Mouse (Mus musculus) cerebellum, postnatal 14 days (tissue): ENCODE data around the gene Mnat1.
"Not testable (repeated sequence)": the region's sequence is repeated elsewhere in the genome, so short reads cannot be mapped to it uniquely, and the experiment has no call there.

Experiments used
- DNase-seq, 2 experiments: peaks; one replicate each; pipeline ENCODE4 v3.0.0; 2021; ENCODE audit warnings: mixed read lengths in 2 of 2

The Mnat1 gene

DNA sequence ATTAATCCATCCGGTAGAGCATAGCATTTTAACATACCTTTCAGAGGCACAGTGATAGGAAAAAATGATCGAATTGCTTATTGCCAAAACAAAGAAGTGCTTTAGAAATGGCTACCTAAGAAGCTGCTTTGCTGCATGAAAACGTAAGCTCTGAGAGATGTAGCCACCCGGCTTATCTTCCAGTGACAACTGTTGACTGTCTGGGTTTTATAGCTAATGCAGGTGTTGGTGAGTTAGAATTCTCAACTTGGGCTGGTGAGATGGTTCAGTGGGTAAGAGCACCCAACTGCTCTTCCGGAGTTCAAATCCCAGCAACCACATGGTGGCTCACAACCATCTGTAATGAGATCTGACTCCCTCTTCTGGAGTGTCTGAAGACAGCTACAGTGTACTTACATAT lies 27.5 kb downstream of the Mnat1 start:
- not testable (repeated sequence) for DNase-seq

DNA sequence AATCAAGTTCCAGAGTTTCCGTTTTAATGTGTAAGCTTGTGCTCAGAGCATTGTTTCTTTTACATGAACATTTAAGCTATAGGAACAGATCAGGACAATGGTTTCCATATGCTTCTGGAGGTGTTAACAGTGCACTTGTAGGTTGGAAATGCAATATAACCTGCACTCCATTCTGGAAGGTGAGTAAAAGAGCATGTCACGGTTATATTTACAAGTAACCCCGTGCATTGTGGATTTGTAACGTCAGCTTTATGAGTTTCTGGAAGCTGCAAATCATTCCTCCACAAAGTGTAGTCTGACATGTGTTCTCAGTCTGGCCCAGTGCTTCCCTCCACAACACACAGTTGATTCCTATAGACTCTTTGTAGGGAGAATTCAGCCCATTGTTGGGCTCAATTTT lies 30.6 kb downstream of the Mnat1 start:
- no peak for DNase-seq

DNA sequence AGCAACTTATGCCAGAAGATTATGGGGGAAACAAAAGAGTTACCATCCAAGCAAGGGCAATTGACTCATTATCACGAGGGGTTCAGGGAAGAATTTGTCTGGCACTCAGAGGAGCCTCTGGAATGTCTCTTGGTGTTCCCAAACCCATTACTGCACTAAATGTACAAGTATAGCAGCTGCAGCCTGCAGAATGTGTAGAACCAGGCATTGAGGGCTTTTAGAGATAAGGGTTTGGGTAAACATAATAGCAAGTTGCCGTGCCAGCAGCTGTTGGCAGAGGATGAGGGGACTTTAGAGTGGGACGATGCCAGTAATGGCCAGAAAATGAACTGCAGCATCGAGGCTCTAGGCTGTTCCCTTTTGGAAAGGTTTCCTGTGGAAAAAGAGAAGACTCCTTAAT lies 36.8 kb downstream of the Mnat1 start:
- DNase-seq = no peak

DNA sequence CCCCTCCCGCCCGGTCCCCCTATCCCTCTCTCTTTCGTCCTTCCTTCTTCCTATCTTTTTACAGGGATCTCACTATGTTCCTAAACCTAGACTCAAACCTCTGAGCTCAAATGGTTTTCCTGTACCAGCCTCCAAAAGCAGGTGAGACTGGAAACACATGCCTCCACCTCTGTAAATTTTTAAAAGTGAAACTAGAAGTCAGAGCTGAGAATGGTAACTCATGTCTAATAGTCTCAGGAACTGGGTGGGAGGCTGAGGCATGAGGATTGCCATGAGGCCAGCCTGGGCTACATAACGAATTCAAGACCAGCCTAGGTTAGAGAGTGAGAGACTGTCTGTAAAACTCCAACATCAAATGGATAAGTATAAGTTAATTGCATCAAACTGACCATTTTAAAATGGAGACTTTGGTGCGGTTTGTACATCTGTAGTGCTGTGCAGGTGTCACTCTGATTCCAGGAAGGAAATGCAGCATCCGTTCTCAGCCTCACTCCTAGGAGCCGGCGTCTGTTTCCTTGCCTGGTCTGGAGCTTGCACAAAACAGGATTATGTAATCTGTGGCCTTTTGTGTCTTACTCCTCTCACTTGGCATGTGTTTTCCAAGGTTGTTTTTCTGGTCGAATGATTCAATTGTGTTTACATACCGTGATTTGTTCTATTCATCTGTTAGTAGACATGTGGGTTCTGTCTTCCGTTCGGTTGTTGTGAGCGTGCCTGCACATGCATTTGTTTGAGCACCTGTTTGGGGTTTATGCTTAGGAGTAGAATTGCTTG lies 39.1 kb downstream of the Mnat1 start:
- no peak for DNase-seq

DNA sequence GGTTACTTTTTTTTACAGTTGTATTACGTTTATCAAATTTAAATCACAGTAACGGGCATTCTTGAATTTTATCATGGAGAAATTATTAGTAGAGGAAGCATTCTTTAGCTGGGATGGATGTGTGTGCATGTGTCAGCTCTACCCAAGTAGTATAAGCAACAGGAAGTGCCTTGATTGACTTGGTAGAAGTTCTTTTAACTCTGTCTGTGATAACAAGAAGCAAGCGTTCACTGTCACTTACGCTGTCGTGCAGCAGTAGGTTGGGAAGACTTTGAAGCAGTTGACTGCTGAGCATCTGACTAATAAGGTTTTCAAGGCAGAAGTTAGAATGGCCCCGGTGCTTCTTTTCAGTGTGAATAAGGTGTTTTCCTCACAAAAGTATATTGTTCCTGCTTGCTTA lies 47.3 kb downstream of the Mnat1 start:
- DNase-seq = no peak

DNA sequence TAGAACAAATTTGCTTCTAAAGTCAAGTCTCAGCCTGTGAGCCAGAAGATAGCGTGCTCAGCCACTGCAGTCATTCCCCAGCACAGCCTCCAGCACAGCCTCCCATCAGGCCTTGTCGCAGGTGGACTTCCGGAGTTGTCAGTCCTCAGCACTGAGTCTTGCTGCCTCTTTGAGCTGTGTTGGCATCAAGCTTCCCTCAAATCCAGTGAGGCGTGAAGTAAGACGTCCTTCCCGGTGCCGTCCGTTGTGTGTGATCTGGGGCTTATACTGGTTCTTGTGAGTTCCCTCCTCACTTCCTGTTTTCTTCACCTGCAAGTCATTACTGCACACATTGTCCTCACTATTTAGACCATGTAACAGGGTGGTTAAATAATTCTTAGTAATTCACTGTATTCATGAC lies 60.4 kb downstream of the Mnat1 start:
- no peak for DNase-seq

DNA sequence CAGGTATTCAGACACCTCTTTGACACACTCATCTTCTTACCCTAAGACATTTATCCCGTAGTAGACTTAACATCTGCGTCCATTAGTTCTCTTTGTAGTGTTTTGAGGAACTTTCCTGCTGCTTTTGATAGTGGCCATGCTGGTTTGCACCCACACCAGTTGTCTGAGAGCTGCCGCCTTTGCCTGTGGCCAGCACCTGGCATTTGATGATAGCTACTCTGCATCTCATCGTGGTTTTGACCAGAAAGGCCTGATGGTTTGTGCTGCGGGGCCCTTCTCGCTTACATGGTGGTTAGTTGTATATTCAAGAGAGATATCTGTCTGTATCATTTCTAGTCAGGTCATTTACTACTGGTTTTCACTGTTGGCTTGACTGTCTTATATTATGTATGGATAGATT lies 73.8 kb downstream of the Mnat1 start:
- DNase-seq = no peak

DNA sequence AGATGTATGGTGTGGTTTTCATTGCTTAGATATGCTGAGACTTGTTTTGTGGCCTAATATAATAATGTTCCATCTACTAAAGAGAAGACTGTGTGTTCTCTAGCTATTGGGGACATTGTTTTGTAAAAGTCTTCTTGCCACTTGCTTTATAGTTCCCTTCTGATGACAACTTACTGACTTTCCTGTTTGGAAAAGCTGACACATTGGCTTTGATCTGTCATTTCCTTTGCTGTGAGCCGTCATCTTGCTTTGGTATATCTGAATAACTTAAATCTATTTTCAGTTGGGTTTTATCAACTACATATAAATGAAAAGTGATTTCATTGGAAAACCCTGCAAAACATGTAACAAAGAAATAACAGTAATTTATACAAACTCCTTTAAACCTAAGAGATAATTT lies 74.9 kb downstream of the Mnat1 start:
- DNase-seq = no peak

DNA sequence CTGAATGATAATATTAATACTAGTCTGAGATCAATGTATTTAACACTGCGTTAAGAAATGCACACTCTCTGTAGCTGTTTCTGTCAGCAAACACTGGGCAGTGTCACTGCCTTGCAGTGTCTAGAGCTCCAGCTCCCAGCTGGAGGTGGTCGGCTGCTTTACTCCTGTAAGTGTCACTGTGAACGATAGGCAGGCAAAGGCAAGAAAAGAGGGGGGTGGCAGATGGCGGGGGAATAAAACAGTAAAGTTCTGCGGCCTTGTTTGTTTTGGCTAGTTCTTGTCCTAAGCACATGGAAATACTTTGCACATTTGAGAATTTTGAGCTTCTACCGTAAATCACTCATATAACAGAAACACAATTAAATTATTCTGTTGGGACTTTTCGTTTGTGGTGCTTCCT lies 75.9 kb downstream of the Mnat1 start:
- no peak for DNase-seq

DNA sequence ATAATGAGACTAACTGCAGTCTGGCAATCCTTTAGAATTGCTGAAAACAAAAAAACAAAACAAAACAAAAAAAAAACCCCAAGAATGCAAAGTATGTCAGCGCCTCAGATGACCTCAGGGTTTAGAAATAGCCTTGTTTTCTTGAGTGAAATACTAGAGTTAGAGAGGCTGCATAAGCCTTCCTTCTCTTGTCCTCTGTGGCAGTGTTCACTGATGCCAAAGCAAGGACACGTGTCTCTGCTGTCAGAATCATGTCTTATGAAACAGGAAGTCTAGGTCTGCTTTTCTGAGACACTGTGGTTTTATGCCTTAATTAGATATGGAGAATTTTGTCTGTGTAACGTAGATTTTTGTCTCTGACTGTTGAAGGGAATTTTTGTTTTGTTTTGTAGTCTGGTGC lies 78.1 kb downstream of the Mnat1 start:
- no peak for DNase-seq

DNA sequence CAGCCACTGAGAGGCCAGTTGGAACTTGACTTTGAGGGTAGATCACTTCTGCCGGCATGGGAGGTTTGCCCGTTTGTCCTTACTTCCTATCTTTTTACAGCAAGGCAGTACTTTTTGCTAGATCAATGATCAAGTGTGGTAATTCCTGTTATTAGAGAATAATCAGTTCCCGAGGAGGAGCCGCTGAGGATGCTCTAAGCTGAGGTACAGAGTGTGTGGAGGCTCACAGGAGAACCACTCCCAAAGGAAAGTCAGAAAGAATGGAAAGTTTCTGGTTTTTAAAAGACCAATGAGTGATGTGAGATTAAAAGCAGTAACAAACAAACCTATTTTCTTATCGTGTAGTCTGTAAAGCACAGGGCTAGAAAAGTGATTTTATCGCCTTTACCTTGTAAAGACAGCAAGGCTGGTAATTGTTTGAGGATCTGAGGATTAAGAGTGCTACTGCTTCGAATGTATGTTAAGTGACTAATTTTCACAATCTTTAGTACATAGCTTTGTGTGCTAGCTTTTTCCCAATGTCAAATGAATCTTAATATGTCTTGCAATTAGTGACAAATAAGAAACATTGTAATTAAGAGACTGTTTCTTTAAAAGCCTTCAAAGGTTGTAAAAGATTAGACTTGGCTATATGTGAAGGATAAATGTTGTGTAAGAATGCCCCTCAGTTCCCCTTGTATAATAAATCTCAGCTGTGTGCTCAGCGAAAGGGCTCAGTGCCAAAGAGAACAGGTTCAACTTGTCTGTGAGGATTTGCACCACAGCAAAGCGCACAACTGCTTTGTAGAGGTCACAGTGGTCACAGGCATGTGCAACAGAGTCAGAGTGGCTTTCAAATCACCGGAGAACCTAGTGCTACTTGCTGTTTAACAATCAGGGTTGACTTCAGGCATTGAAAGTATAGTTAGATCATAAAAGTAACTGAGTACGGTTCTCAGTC lies 82.5 kb downstream of the Mnat1 start:
- DNase-seq = no peak

DNA sequence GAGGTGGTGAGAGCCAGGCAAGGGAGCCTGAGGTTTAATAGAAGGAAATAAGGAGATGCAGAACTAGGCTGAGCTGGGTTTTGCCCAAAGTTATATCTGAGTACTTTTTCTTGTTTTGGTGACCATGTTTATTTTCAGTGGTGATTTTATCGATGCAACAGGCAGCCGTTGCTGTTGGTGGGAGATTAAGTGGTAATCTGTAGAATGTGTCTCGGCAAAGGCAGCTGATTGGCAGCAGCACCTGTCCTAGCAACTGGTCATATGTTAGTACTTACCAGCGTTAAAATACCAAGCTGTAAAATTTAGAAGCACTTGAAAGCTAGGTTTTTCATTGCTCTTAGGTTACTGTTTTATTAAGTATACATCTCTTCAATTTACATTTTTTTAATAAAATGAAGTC lies 83.5 kb downstream of the Mnat1 start:
- DNase-seq = no peak

DNA sequence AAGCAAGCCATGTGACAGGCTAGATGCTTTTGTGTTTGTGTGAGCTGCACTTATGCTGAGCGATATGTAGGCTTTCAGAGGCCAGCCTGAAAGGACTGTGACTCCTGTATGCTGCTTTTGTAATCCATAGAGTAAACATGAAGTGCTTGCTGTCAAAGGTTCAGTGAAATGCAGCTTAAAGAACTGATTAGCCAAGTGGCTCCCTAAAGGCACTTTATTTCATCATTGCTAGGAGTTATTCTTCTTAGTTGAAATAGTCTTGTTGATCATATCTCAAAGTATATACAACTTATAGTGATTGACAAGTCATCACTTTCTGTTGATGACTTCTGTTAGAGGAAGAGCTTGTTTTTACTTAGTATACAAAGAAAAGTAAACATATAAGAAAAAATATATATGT lies 83.9 kb downstream of the Mnat1 start:
- no peak for DNase-seq

DNA sequence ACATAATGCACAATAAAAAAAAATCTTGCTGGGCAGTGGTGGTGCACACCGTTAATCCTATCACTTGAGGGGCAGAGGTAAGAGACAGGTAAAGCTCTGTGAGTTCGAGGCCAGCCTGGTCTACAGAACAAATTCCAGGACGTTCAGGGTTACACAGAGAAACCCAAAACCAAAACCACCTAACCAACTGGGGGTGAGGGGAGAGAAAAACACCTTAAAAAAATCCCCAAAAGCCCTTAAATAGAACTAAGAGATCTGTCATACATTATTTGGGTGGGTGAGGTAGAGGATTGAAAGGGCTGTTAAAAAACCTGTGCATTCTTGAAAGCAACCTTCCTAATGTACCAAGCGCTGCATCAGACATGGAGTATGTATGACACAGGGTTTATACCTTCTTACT lies 85.0 kb downstream of the Mnat1 start:
- no peak for DNase-seq

DNA sequence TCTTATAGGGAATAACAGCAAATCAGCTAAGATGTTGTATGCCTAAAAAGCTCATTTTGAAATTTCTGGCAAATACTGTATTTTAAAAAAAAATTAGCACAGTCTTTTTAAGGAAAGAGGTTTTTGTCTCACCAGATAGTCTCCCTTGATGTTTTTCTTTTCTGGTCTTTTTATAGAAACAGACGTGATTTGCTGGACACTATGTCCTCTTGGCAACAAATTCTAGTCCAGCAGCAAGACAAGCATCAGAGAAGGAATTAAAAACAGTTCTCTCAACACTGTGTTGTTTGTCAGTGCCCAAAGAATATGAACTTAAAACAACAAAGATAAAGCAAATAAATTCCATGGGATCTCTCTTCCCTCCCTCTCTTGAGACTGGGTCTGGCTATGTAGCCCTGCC lies 85.6 kb downstream of the Mnat1 start:
- DNase-seq = no peak

DNA sequence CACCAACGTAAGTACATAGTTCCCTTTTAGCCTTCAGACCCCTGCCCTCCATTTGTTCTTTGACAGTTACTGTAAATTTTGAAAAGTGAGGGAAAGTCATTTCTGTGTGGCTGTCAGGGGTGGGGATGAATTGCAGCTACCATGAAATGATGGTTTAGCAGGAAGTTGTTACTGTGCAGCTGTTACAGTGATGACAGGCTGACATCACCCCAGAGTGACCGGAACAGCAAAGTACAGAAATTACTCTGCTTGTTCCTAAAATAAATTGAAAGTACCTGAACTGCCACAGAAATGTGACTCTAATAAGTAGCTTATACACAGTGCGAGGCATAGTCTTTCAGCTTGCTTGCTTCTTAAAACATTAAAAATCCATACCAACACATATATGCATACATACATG lies 86.9 kb downstream of the Mnat1 start:
- no peak for DNase-seq

DNA sequence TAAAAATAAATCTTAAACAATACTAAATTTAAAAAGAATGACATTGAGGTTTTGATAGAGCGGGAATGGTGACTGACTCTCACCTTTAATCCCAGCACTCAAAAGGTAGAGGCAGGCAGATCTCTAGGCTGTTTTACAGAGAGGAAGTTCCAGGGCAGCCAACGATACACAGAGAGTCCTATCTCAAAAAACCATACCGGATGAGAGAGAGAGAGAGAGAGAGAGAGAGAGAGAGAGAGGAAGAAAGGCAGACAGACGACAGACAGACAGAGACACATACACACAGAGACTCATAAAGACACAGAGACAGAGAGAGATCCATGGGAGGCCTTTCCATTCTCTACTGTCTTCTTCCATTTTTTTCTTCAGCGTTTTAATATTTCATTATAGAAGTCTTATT lies 92.3 kb downstream of the Mnat1 start:
- DNase-seq = no peak

DNA sequence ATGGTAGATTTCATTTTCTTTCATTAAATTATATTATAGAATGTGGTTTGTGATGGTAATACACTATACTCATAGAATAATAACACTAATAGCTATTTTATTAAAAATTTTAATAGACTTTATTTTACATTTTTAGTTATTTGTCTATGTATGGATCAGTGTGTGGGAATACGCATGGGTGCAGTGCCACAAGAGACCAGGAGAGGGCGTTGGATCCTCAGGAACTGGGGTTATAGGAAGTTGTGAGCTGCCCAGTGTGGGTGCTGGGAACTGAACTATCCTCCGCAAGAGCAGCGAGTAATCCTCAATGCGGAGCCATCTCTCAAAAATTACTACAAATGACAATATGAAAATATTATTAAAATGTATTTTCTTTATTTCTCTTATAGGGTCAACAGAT lies 95.1 kb downstream of the Mnat1 start:
- no peak for DNase-seq

DNA sequence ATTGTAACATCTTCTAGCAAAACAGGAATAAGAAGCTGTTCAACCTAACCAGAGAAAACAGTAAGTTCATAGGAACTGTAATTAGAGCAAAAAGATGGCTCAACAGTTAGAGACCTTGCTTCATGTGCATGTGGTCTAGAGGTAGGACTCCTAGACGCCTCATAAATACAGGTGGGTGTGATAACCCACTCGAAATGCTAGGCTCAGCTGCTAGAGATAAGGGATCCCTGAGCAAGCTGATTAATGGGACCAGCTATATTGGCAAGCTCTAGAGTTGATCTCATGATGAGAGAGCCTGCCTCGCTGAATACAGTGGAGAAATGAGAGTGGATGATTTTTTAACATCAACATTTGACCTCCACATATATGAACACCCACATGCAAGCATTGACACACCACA lies 97.7 kb downstream of the Mnat1 start:
- no peak for DNase-seq

DNA sequence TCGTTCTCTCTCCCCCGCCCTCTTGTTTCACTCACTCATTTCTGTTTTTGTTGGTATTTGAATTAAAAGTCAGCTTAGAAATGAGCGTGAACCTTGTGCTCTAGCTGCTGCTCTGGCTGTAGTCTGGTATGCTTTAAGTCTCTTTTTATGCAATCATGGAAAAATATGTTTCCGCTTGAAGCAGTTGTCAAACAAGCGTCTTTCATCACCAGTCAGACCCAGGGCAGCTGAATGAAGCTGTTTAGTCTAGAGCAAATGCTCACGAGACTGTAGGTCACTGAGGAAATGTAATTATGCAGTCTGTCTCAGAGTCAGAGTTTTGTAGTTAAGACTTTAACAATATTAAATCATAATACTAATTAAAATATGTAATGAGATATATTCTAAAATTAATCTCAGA lies 100.4 kb downstream of the Mnat1 start:
- DNase-seq = no peak

DNA sequence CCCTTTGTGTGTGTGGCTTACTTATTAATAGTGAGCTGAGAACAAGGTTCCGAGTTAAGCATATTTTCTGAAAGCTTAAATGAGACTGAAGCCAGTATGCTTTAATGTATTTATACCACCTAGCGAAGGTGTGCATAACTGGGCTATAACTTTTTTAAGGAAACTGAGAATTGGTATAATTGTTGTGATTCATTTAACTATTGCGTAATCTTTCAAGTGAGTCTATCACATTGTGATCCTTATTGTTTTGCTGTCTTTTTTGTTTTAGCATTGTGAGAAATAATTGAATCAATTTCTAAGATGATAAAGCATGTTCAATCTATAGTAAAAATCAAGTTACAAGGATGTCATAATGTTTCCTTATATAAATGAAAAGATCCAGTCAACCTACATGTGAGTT lies 104.9 kb downstream of the Mnat1 start:
- no peak for DNase-seq

DNA sequence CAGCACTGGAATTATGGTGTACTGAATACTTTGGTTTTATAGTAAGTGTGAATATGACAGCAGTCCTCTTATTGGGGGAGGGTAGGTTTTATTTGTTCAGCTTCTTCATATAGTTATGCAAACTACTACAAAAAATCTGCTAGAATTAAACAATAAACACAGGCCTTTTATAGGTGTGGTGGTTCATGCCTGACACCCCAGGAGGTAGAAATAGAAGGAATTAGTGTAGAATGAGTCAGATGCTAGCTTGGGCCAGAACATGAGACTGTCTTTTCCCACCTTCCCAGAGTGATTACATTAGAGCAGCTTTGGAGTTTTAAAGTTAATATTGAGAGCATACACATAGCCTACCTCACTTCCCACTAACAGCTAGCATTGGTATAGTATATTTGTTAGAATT lies 106.7 kb downstream of the Mnat1 start:
- DNase-seq = no peak

DNA sequence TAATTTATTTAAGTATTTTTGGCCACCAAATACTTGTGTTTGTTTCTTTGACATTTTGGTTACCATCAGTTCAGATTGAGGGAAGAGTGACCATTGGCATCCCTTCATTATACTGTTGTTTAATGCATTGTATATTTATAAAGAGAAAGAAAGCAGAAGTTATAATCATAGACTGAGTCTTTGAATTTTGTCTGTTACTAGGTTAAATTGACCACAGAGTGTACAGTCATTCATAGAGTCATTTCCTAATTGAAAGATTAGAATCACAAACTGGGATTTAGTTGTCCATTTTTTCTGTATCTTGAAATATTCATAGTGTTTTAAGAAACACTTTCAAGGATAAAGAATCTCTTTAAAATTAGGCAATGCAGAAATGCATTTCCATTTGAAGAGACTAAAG lies 108.0 kb downstream of the Mnat1 start:
- no peak for DNase-seq

DNA sequence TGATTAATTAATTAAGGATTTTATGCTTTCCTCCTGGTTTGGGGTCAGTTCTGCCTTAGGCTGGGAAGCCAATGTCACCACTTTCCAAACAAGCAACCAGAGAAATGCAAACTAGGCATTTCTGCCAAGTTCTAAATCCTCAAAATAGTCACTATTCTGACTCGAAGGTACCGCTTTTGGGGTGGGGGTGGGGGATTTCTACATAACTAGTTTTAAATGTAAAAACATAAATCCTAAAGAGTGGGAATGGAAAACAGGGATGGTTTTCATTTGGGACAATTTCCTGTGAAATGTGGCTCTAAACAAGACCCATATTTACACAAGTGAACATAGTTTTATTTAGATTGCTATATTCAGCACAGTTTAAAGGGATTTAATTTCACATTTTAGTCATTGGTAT lies 109.1 kb downstream of the Mnat1 start:
- no peak for DNase-seq
